Mouse (Mus musculus) gastrocnemius, postnatal 10 days (tissue): Measurements from ENCODE around the gene Ank3. TPM values are rescaled to one million over a fixed set of nuclear protein-coding genes. Genes with fewer than 3 reads are reported as not detected.

Source experiments
- DNase-seq: peaks from one replicate; pipeline ENCODE4 v3.0.0; 2021; ENCODE audit warnings: mixed read lengths
- total RNA-seq, 2 experiments: library from RNA; stranded (reverse); gene quantifications; 2 replicates each; pipeline ENCODE4 v1.2.3; 2021

Ank3 gene
- total RNA-seq, 2 experiments from 2014 or later: 82.7 to 83.3 TPM

GRCm38 (mm10) chr10:69720899-69721490, 322.4 kb downstream of the Ank3 start:
- DNase-seq: no peak

GRCm38 (mm10) chr10:69724159-69724558, 325.6 kb downstream of the Ank3 start:
- DNase-seq: no peak

DNA sequence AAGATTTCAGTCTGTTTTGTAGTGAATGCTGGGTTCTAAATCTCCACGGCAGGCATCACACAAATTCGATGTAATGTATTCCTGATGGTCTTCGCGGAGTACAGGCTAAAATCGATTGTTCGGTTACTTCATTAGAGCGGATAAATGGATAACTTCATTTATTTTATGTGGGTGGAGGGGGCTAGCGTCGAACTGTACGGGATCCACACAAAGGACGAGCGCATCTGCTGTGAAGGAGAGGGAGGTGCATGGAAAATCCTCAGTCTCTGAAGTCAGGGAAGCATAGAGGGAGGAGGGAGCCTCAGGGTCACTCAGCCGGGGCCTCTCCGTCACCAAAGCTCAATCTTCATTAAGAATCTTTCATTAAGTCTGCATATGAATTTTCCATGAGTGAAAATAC, 326.5 kb downstream of the Ank3 start:
- DNase-seq: no peak

DNA sequence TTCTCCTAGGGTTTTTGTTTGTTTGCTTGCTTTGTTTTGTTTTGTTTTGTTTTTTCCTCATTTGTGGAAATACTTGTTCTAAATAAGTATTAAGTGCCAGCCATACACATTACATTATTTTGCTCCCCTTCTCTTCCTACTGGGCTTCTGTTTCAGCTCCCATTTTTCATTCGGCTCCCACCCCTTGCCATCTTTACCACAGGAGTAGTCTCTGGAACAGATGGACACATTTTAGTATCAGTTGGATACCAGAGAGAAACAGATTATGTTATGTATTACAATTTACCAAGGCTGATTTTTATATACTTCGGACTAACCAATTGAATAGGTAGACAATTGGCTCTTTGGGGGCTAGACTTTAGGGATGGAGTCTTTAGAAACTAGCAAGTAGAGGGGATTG, 327.7 kb downstream of the Ank3 start:
- DNase-seq: no peak

DNA sequence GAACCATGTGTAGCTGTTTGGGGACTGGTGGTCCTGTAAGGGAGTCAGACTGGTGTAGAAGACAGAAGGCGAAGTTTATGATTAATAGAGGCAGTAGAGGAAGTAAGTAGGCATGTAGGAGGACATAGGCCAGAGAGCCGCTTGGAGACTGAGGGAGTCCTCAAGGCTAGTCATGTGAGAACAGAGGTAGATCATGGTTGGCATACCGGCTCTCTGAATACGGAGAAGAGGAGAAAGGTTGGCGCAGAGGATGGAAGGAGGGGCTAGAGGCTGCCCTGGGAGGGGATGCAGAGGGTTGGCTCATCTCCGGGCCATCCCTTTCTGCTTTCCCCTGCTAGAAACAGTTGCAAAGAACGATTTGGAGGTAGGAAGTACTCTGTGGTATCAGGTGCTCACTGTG, 328.2 kb downstream of the Ank3 start:
- no peak for DNase-seq

GRCm38 (mm10) chr10:69728876-69729275, 330.3 kb downstream of the Ank3 start:
- no peak for DNase-seq

- DNase-seq: no peak
Observed at GRCm38 (mm10) chr10:69730351-69730871, 331.8 kb downstream of the Ank3 start.

GRCm38 (mm10) chr10:69731341-69731740, 332.8 kb downstream of the Ank3 start:
- no peak for DNase-seq

- DNase-seq: no peak
Observed at GRCm38 (mm10) chr10:69731863-69732262, 333.3 kb downstream of the Ank3 start.

- DNase-seq: peak; percentile 10
Observed at GRCm38 (mm10) chr10:69736241-69736640, 337.7 kb downstream of the Ank3 start.

DNA sequence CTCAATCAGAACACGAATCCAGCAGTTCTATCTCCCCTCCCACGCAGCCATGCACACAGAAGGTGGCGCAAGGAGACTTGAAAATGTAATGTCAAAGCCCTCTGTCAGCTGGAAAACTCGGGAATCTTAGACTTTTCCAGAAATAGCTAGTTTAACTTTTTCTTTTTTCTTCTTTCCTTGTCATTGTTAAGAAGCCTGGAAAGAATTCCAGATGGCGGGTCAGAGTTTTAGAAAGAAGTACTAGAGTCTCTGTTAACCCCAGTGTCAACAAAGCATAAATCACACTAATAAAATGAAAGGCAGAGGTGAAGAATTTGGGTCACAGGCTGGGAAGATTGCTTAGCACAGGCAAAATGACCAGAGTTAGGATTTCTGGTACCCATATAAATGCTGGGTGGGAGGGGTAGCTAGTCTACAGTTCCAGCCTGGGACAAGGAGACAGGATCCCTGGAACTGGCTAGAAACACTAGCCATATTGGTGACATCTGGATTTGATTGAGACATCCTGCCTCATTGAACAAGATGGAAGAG, 340.2 kb downstream of the Ank3 start:
- no peak for DNase-seq

DNA sequence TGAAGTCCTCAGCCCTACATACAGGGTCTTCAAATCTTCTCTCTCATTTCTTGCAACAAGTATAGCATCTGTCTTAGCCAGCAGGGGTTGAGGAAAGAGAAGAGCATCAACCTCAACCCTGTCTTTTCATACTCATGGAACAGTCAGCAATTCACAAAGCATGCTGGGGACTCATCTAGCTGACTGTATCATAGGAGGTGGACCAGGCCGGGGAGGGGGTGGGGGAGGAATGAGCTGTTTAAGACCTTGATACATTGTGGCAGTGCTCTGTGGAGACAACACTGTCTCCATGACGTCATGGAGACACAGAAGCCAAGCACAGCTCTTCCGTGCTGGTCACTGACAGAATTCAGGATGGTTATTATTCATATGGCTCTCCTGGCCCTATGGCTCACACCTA, 344.0 kb downstream of the Ank3 start:
- no peak for DNase-seq

DNA sequence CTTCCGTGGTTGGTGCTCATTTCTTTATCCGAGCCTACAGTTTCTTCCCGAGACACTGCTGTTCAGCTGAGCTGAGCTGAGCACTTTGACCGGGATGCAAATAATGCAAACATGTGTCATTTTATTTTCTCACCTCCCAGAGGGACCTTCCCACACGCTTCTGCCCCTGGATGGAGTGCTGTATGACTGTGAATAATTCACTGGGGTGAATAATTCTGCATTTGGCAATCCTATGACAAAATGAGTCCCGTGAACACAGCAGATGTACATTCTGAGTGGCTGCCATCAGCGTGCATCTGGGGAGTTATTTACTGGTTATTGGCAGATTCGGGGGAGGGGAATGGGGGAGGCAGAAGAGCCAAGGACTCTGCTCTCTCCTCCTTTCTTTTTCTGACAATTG, 345.6 kb downstream of the Ank3 start:
- DNase-seq: no peak

GRCm38 (mm10) chr10:69744871-69745270, 346.3 kb downstream of the Ank3 start:
- DNase-seq: no peak

DNA sequence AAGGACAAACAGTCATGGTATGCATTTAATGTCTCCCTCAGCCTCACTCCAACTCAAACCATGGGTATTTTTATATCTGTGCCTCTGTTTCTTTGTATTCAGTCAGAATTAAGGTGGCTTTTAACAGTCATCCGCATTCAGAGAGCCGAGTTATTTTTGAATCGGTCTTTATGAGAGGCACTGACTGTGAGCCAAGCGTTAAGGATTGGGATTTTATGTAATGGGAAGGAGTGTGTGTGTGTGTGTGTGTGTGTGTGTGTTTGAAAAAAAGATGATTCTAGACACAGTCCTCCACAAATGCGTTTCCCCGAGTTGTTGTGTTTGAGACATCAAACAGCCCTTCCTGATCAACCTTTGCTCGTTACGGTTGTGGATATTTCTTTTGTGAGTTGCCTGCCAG, 347.7 kb downstream of the Ank3 start:
- DNase-seq: no peak

- no peak for DNase-seq
Observed at GRCm38 (mm10) chr10:69746730-69747129, 348.2 kb downstream of the Ank3 start.

- DNase-seq: no peak
Observed at GRCm38 (mm10) chr10:69751416-69751815, 352.8 kb downstream of the Ank3 start.

DNA sequence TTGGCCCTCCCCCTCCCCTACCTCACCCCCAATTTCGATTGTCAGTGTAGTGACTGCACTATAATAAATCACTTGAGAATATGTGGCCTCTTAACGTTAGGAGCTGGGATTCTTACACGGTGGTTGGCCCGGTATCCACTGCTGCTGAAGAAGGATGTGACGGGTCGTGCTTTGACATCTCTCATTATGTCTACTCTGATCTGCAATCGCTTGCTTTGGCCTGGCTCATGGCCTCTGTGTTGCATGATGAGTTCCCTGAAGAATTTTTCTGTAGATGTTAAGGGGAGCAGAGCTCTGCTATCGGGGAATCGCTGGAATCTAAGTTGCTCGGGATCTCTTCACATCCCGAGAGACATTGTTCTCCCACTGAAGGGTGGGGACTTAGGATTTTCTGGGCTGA, 354.9 kb downstream of the Ank3 start:
- no peak for DNase-seq

GRCm38 (mm10) chr10:69756956-69757672, 358.5 kb downstream of the Ank3 start:
- no peak for DNase-seq

GRCm38 (mm10) chr10:69762977-69763376, 364.4 kb downstream of the Ank3 start:
- DNase-seq: no peak

DNA sequence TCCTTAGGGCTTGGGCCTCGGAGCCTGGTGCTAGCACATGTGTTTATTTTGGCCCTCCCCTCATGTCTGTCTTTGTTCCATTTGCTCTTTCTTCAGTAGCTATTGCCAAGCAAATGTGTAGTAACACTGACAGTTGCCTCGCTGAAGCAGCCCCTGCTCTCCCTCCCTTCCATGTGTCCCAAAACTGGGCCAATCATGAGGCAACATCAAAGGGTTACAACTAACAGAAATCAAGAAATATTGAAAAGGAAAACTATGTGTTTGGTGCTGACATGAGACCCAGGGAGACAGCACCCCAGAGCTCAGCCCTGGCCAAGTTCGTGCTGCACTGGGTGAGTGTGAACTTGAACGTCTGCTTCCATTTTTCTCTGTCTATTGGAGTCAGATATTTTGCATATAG, 365.8 kb downstream of the Ank3 start:
- no peak for DNase-seq

DNA sequence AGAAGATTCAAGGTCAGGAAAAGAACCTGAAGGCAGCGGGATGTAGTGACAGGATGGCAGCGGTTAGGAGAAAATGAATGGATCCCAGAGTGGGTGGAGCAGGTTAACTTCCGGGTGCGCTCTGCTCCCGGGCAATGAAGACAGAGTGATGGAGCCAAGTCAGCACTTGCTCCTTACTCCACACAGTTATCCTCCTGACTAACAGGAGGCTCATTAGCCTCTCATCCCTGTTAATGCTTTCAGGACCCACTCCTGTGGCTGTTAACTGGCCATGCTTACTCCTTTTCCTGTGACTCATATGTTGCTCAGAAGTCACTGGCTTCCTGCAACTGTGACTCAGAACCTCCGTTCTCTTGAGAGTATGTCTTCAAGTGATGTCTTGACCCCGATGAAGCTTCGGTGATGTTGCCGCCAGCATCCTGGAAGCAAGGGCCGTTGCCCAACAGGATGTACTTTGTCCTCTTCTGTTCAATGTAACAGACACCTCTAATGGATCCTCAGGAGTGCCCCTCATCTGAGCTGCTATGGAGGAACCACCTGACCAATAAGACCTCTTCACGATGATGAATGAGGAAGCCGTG, 378.6 kb downstream of the Ank3 start:
- DNase-seq: no peak

- no peak for DNase-seq
Observed at GRCm38 (mm10) chr10:69777736-69778135, 379.2 kb downstream of the Ank3 start.
